Mouse (Mus musculus) neural tube, embryonic 11.5 days (tissue): Measurements from ENCODE around the gene Bbc3. TPM values are rescaled to one million over a fixed set of nuclear protein-coding genes. Genes with fewer than 3 reads are reported as not detected.
A peak's percentile ranks its signal among the peaks of the same experiment; 100 is the strongest.

Experiments used
- ATAC-seq: fragments of 200-750 bp; cut with Nextera tagmentation; 2 replicates; pipeline ENCODE4 v1.8.0; 2017; ENCODE audit warnings: moderate number of reproducible peaks, mild to moderate bottlenecking, moderate TSS enrichment, moderate library complexity; ENCODE audit not compliant: insufficient read depth, low FRiP score, low TSS enrichment
- DNase-seq: peaks from one replicate; pipeline ENCODE4 v3.0.0-alpha.2; 2015; ENCODE audit warnings: low spot score
- H3K27ac ChIP-seq: fragments of 300-500 bp; sonication (generic); 2 replicates; pipeline ENCODE4 v1.5.1; 2014; ENCODE audit warnings: low read depth, mild to moderate bottlenecking, low read length
- H3K27me3 ChIP-seq: fragments of 300-500 bp; sonication (generic); 2 replicates; pipeline ENCODE4 v1.6.1; 2014; ENCODE audit warnings: mild to moderate bottlenecking, low read length, mixed read lengths; ENCODE audit not compliant: control insufficient read depth, insufficient read depth
- H3K36me3 ChIP-seq: fragments of 300-500 bp; sonication (generic); 2 replicates; pipeline ENCODE4 v1.6.1; 2014; ENCODE audit warnings: mild to moderate bottlenecking, low read length, moderate library complexity, mixed read lengths; ENCODE audit not compliant: control insufficient read depth, insufficient read depth
- H3K4me1 ChIP-seq: fragments of 300-500 bp; sonication (generic); 2 replicates; pipeline ENCODE4 v1.6.1; 2014; ENCODE audit warnings: low read length, mixed read lengths; ENCODE audit not compliant: control insufficient read depth, insufficient read depth
- H3K4me2 ChIP-seq: fragments of 300-500 bp; sonication (generic); 2 replicates; pipeline ENCODE4 v1.6.1; 2014; ENCODE audit warnings: low read depth, mild to moderate bottlenecking, moderate library complexity
- H3K4me3 ChIP-seq: fragments of 300-500 bp; sonication (generic); 2 replicates; pipeline ENCODE4 v1.5.1; 2014; ENCODE audit warnings: low read depth, low read length
- H3K9ac ChIP-seq: fragments of 300-500 bp; sonication (generic); 2 replicates; pipeline ENCODE4 v1.6.1; 2014; ENCODE audit warnings: mild to moderate bottlenecking, low read length
- H3K9me3 ChIP-seq: fragments of 300-500 bp; sonication (generic); 2 replicates; pipeline ENCODE4 v1.6.1; 2016; ENCODE audit warnings: low read length; ENCODE audit not compliant: control insufficient read depth
- WGBS: fragments of 180-500 bp; shearing (Covaris S2); extraction: QIAGEN DNeasy Blood & Tissue Kit; methylation state at CpG from one replicate; pipeline ENCODE4 v1.1.7; 2014; 5-methylcytosine and 5-hydroxymethylcytosine counted together
- polyA plus RNA-seq: library from polyadenylated mRNA; unstranded; fragments of >200 nt; fragmentation: Nextera tagmentation; extraction: Ambion mirVana; gene quantifications from 2 replicates; pipeline ENCODE4 v1.2.1, GENCODE M21; 2014

The Bbc3 gene
- polyA plus RNA-seq, 1 experiment from 2014 or later: 11.9 TPM

DNA sequence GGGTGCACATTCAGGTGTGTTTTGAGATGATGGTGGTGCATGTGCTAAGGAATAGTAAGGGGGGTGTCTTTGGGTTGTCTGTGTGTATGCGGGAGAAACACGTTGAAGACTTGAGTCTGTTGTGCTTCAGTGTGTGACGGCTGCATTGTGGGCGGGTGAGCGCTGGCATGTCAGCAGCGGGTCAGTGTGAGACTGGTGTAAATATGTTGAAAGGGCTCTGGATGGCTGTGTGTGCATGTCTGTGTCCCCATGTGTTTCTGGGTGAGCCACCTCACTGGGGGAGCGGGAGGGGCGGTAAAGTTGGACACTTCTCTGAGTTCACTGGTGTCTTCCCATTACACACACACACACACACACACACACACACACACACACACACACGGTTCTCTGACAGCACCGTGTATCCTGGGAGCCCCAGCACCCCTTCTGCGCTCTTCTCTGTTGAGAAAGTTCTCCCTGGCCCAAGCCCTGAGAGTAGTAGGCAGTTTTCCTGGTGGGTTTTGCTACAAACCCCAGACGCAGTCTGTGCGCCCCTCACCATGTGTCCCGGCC, 3.3 kb downstream of the Bbc3 start:
- no peak for ATAC-seq
- H3K4me1 ChIP-seq: peaks cover 41% of the 10 kb centered on the region
- H3K36me3 ChIP-seq: no peaks in the 10 kb centered on the region
- peak overlapping the region; percentile 99 for H3K4me2 ChIP-seq
- H3K27ac ChIP-seq: peak overlapping the region; percentile 93
- DNase-seq: peak; percentile 31
- H3K27me3 ChIP-seq: no peaks in the 10 kb centered on the region
- WGBS: 1% methylated on average over 14 of the region's 14 CpGs
- H3K9me3 ChIP-seq: no peaks in the 10 kb centered on the region
- peak overlapping the region; percentile 76 for H3K4me3 ChIP-seq
- H3K9ac ChIP-seq: peak overlapping the region; percentile 95

DNA sequence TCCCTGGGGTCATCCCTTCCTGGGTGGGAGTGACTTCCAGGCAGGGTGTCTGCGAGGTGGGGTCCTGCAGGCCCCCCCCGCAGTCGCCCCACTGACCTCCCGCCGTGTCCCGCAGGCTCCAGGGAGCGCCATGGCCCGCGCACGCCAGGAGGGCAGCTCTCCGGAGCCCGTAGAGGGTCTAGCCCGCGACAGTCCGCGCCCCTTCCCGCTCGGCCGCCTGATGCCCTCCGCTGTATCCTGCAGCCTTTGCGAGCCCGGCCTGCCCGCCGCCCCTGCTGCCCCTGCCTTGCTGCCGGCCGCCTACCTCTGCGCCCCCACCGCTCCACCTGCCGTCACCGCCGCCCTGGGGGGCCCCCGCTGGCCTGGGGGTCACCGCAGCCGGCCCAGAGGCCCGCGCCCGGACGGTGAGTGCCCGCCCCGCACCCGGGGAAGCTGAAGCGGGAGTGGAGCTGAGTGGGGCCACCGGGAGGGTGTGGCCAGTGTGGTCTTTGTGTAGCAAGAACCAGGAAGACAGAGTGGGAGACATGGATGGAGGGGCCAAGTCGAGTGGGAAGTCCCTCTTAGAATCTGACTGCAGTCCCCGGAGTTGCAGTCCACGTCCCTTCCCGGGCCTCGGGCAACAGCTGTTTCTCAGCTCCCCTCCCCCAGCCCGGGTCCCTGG, 3.9 kb downstream of the Bbc3 start:
- peaks cover 41% of the 10 kb centered on the region for H3K4me1 ChIP-seq
- no peaks in the 10 kb centered on the region for H3K36me3 ChIP-seq
- H3K27me3 ChIP-seq: no peaks in the 10 kb centered on the region
- H3K9me3 ChIP-seq: no peaks in the 10 kb centered on the region
- H3K4me3 ChIP-seq: peak overlapping the region; percentile 76
- H3K9ac ChIP-seq: peak overlapping the region; percentile 95
- ATAC-seq (no peak), DNase-seq (peak; percentile 46)
- under 1% methylated on average over 49 of the region's 49 CpGs for WGBS
- H3K27ac ChIP-seq: peak overlapping the region; percentile 93
- H3K4me2 ChIP-seq: peak overlapping the region; percentile 99

DNA sequence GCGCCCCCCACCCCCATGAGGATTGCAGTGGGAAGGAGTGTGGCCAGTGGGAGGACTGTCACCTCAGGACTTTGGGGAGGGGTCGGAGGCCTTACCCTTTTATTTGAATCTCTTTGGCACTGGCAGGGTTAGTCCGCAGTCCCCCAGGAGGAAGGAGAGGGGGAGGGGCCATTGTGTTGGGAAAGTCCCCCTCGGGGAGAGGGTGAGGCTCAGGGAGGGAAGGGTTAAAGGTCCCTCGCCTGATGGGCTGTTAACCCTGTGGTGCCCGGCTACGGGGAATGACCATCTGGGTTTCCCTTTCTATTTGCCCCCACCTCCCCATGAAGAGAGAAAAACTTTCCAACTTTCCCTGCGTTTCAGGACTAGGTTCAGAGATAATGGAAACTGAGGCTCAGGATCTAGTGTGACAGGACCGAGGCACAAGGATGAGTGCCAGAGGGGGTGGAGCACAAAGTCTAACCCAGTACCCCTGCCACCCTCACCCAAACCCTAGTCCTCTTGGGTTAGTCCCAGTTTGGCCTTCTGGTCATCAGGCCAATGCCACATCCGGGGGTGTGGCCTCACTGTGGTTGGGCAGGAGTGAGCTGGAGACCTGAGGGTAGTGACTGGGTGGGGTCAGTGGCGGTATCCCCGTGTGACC, 4.6 kb downstream of the Bbc3 start:
- WGBS: under 1% methylated on average over 12 of the region's 12 CpGs
- DNase-seq (peak; percentile 82), ATAC-seq (peak; percentile 10)
- Histone ChIP-seq H3K27me3 (no peaks in the 10 kb centered on the region), H3K9ac (peak overlapping the region; percentile 95), H3K4me1 (peaks cover 41% of the 10 kb centered on the region), H3K4me3 (peak overlapping the region; percentile 76), H3K36me3 (no peaks in the 10 kb centered on the region), H3K27ac (peak overlapping the region; percentile 93), H3K9me3 (no peaks in the 10 kb centered on the region), H3K4me2 (peak overlapping the region; percentile 99)

- Histone ChIP-seq H3K4me3 (peak overlapping the region; percentile 76), H3K27ac (peak overlapping the region; percentile 93), H3K27me3 (no peaks in the 10 kb centered on the region), H3K9me3 (no peaks in the 10 kb centered on the region), H3K9ac (peak overlapping the region; percentile 81), H3K4me2 (peak overlapping the region; percentile 99), H3K4me1 (peaks cover 41% of the 10 kb centered on the region), H3K36me3 (no peaks in the 10 kb centered on the region)
- DNase-seq: peak; percentile 82
- WGBS: under 1% methylated on average over 37 of the region's 66 CpGs
- peak; percentile 68 for ATAC-seq
Observed at GRCm38 (mm10) chr7:16313481-16314220, 5.5 kb downstream of the Bbc3 start.

DNA sequence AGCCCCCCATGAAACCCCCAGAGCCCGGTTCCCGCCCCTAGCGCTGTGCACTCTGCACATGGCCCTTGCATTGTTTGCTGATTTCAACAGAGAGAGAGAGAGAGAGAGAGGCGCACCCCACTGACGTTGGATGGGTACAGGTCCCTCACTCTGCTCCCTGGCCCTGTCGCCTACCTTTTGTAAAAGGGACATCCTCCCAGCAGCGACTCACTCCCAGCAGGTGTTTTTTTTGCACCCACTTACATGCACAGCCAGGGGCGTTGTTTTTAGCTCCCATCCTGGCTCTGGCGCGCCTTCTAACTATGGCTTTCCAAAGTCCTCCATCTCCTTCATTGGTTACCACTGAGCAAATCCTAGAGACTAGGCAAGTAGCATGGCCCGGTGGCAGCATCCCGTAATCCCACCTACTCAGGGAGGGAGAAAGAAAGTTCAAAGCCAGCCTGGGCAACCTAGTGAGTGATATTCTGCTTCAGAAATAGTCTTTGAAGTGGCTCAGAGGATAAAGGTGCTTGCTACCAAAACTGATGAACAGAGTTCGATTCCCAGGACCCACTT, 6.1 kb downstream of the Bbc3 start:
- no peaks in the 10 kb centered on the region for H3K36me3 ChIP-seq
- H3K27ac ChIP-seq: peak overlapping the region; percentile 93
- peak overlapping the region; percentile 81 for H3K9ac ChIP-seq
- peaks cover 41% of the 10 kb centered on the region for H3K4me1 ChIP-seq
- ATAC-seq (peak; percentile 17; the same call in 1 of the 2 replicates), DNase-seq (no peak)
- peak overlapping the region; percentile 76 for H3K4me3 ChIP-seq
- no peaks in the 10 kb centered on the region for H3K9me3 ChIP-seq
- H3K4me2 ChIP-seq: peak overlapping the region; percentile 99
- H3K27me3 ChIP-seq: no peaks in the 10 kb centered on the region
- WGBS: 9% methylated on average over 13 of the region's 13 CpGs

GRCm38 (mm10) chr7:16315222-16315759, 7.1 kb downstream of the Bbc3 start:
- WGBS: 67% methylated on average over 4 of the region's 4 CpGs
- H3K27ac ChIP-seq: no peak overlapping the region
- H3K36me3 ChIP-seq: no peaks in the 10 kb centered on the region
- peaks cover 34% of the 10 kb centered on the region for H3K4me1 ChIP-seq
- DNase-seq: no peak
- ATAC-seq: no peak
- H3K9ac ChIP-seq: no peak overlapping the region
- H3K27me3 ChIP-seq: no peaks in the 10 kb centered on the region
- no peak overlapping the region for H3K4me3 ChIP-seq
- no peak overlapping the region for H3K4me2 ChIP-seq
- H3K9me3 ChIP-seq: no peaks in the 10 kb centered on the region

DNA sequence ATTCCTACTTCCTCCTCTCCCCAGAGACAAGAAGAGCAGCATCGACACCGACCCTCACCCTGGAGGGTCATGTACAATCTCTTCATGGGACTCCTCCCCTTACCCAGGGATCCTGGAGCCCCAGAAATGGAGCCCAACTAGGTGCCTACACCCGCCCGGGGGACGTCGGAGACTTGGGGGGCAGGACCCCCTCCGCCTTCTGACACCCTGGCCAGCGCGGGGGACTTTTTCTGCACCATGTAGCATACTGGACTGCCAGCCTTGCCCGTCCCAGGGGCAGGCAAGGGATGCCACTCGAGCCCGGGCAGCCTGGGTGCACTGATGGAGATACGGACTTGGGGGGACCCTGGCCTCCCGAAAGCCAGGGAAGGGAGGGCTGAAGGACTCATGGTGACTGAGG, 8.9 kb downstream of the Bbc3 start:
- Histone ChIP-seq H3K9ac (no peak overlapping the region), H3K9me3 (no peaks in the 10 kb centered on the region), H3K4me2 (no peak overlapping the region), H3K27ac (no peak overlapping the region), H3K4me1 (peaks cover 17% of the 10 kb centered on the region), H3K4me3 (no peak overlapping the region), H3K27me3 (no peaks in the 10 kb centered on the region), H3K36me3 (no peaks in the 10 kb centered on the region)
- WGBS: 76% methylated on average over 14 of the region's 14 CpGs
- ATAC-seq (no peak), DNase-seq (no peak)

DNA sequence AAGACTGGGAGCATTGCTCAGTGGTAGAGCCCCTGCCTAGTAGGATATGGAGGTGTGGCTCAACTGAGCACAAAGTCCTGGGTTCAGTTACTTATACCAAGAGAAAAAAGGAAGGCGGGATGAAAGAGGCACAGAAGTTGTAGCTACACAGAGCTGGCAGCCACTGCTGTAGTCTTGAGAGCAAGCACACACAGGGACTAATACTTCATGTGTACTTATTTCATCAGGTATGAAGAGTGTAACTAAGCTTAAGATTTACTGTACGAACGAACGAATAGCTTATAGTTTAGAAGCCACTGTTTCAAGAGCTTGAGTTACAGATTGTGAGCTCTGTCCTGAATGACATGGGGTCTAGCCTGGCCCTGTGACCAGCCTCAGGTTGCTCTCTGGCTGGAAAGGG, 11.0 kb downstream of the Bbc3 start:
- no peaks in the 10 kb centered on the region for H3K27me3 ChIP-seq
- WGBS: 93% methylated on average over 4 of the region's 4 CpGs
- DNase-seq (no peak), ATAC-seq (no peak)
- H3K9me3 ChIP-seq: no peaks in the 10 kb centered on the region
- no peak overlapping the region for H3K27ac ChIP-seq
- no peak overlapping the region for H3K9ac ChIP-seq
- H3K36me3 ChIP-seq: no peaks in the 10 kb centered on the region
- peaks cover 2% of the 10 kb centered on the region; the same call in 1 of the 2 replicates for H3K4me1 ChIP-seq
- H3K4me2 ChIP-seq: no peak overlapping the region
- no peak overlapping the region for H3K4me3 ChIP-seq
